Mouse (Mus musculus) adrenal gland, postnatal 10 days (tissue): ENCODE data around the gene Ebf4. TPM values are rescaled to one million over a fixed set of nuclear protein-coding genes. Genes with fewer than 3 reads are reported as not detected.
A peak's percentile ranks its signal among the peaks of the same experiment; 100 is the strongest.

ENCODE experiments used
- DNase-seq: peaks from one replicate; pipeline ENCODE4 v3.0.0; 2021; ENCODE audit warnings: mixed read lengths
- total RNA-seq, 2 experiments: library from RNA; stranded (reverse); gene quantifications; 2 replicates each; pipeline ENCODE4 v1.2.3; 2021

Gene Ebf4
- total RNA-seq, 2 experiments from 2014 or later = 4.5 to 6.2 TPM

- no peak for DNase-seq
Observed at GRCm38 (mm10) chr2:130383895-130384294, 88.9 kb downstream of the Ebf4 start.

GRCm38 (mm10) chr2:130386212-130386611, 91.2 kb downstream of the Ebf4 start:
- DNase-seq = no peak

- DNase-seq = no peak
Observed at GRCm38 (mm10) chr2:130388796-130389195, 93.8 kb downstream of the Ebf4 start.

- DNase-seq = no peak
Observed at GRCm38 (mm10) chr2:130390993-130391625, 96.1 kb downstream of the Ebf4 start.

- no peak for DNase-seq
Observed at GRCm38 (mm10) chr2:130392836-130393235, 97.9 kb downstream of the Ebf4 start.

- no peak for DNase-seq
Observed at GRCm38 (mm10) chr2:130395696-130396095, 100.7 kb downstream of the Ebf4 start.

- peak; percentile 26 for DNase-seq
Observed at GRCm38 (mm10) chr2:130397186-130397985, 102.4 kb downstream of the Ebf4 start, which contains the start of gene Cpxm1. Gene Cpxm1 (minus strand): TSS chr2:130397574.

- DNase-seq = peak; percentile 30
Observed at GRCm38 (mm10) chr2:130398091-130398490, 103.1 kb downstream of the Ebf4 start.

- DNase-seq = no peak
Observed at GRCm38 (mm10) chr2:130400046-130400445, 105.1 kb downstream of the Ebf4 start.

GRCm38 (mm10) chr2:130401891-130402290, 106.9 kb downstream of the Ebf4 start:
- no peak for DNase-seq

GRCm38 (mm10) chr2:130404939-130405338, 110.0 kb downstream of the Ebf4 start, which contains the start of the genes Gm28372 and 1700020A23Rik:
Gene Gm28372 (plus strand): TSS chr2:130405239.
Gene 1700020A23Rik (plus strand): TSS chr2:130405259.
- DNase-seq = no peak

GRCm38 (mm10) chr2:130406178-130406577, 111.2 kb downstream of the Ebf4 start, which contains the start of gene Tmem239:
Gene Tmem239 (plus strand): TSS chr2:130406478.
- no peak for DNase-seq

GRCm38 (mm10) chr2:130408194-130408593, 113.2 kb downstream of the Ebf4 start:
- DNase-seq = no peak

GRCm38 (mm10) chr2:130411558-130412495, 116.9 kb downstream of the Ebf4 start:
- peak; percentile 92 for DNase-seq

- DNase-seq = no peak
Observed at GRCm38 (mm10) chr2:130412775-130413174, 117.8 kb downstream of the Ebf4 start.

- no peak for DNase-seq
Observed at GRCm38 (mm10) chr2:130414094-130414856, 119.3 kb downstream of the Ebf4 start.

Other genes starting within 250 kb of the Ebf4 start
- not detected for gene Tgm6, start 182.8 kb upstream of the Ebf4 start, total RNA-seq
- gene Snrpb, start 115.8 kb upstream of the Ebf4 start, total RNA-seq = 100 to 1,000 TPM; 194 to 204 TPM
- gene Tmc2, start 100.0 kb upstream of the Ebf4 start, total RNA-seq = not detected
- 10 to 100 TPM; 94.0 to 94.6 TPM for gene Nop56, start 20.7 kb upstream of the Ebf4 start, total RNA-seq
- 100 to 1,000 TPM; 814 to 881 TPM for gene Idh3b, start 10.6 kb upstream of the Ebf4 start, total RNA-seq
- gene Cpxm1, start 102.4 kb downstream of the Ebf4 start, total RNA-seq = 10 to 100 TPM; 15.8 to 16.8 TPM
- not detected for gene Gm28372, start 110.1 kb downstream of the Ebf4 start, total RNA-seq
- not detected for gene 1700020A23Rik, start 110.1 kb downstream of the Ebf4 start, total RNA-seq
- gene Tmem239, start 111.3 kb downstream of the Ebf4 start, total RNA-seq = not detected
- 10 to 100 TPM; 57.5 to 58.1 TPM for gene Vps16, start 129.2 kb downstream of the Ebf4 start, total RNA-seq
- gene Pced1a, start 129.5 kb downstream of the Ebf4 start, total RNA-seq = 10 to 100 TPM; 12.3 to 14.3 TPM
- gene Ptpra, start 155.1 kb downstream of the Ebf4 start, total RNA-seq = 100 to 1,000 TPM in 1 of 2 experiments, 10 to 100 TPM in 1; 92.2 to 106 TPM